Mouse (Mus musculus): Measurements from ENCODE around the gene Hba-x.

Gene Hba-x

GRCm38 (mm10) chr11:32276347-32276746 lies at the start of gene Hba-x:
Gene Hba-x (plus strand): TSS chr11:32276400.
- DNase-seq (ENCODE audit: low spot score in 2 of 2) = no peak

GRCm38 (mm10) chr11:32227041-32227440 lies 49.2 kb upstream of the Hba-x start:
- DNase-seq (ENCODE audit: low spot score in 2 of 2) = no peak

GRCm38 (mm10) chr11:32227555-32227954 lies 48.6 kb upstream of the Hba-x start:
- no peak for DNase-seq (ENCODE audit: low spot score in 2 of 2)

- no peak for DNase-seq (ENCODE audit: low spot score in 2 of 2)
These were observed 47.8 kb upstream of the Hba-x start for GRCm38 (mm10) chr11:32228292-32228845.

GRCm38 (mm10) chr11:32230220-32230619 lies 46.0 kb upstream of the Hba-x start:
- DNase-seq (ENCODE audit: low spot score in 2 of 2) = no peak

- no peak for DNase-seq (ENCODE audit: low spot score in 2 of 2)
These were observed 45.1 kb upstream of the Hba-x start for GRCm38 (mm10) chr11:32231125-32231524.

- no peak for DNase-seq (ENCODE audit: low spot score in 2 of 2)
These were observed 43.4 kb upstream of the Hba-x start for GRCm38 (mm10) chr11:32232848-32233247.

GRCm38 (mm10) chr11:32233895-32234294 lies 42.3 kb upstream of the Hba-x start:
- no peak for DNase-seq (ENCODE audit: low spot score in 2 of 2)

- DNase-seq (ENCODE audit: low spot score in 2 of 2) = no peak
These were observed 41.2 kb upstream of the Hba-x start for GRCm38 (mm10) chr11:32234816-32235485.

GRCm38 (mm10) chr11:32235646-32236045 lies 40.6 kb upstream of the Hba-x start:
- no peak for DNase-seq (ENCODE audit: low spot score in 2 of 2)

GRCm38 (mm10) chr11:32236132-32236531 lies 40.1 kb upstream of the Hba-x start:
- no peak for DNase-seq (ENCODE audit: low spot score in 2 of 2)

GRCm38 (mm10) chr11:32236712-32237410 lies 39.3 kb upstream of the Hba-x start:
- DNase-seq (ENCODE audit: low spot score in 2 of 2) = peak; percentile 38 to 59

- DNase-seq (ENCODE audit: low spot score in 2 of 2) = no peak
These were observed 38.8 kb upstream of the Hba-x start for GRCm38 (mm10) chr11:32237411-32237795.

GRCm38 (mm10) chr11:32238093-32238860 lies 37.9 kb upstream of the Hba-x start:
- DNase-seq (ENCODE audit: low spot score in 2 of 2) = peak; percentile 76 to 79

GRCm38 (mm10) chr11:32241391-32241790 lies 34.8 kb upstream of the Hba-x start:
- no peak for DNase-seq (ENCODE audit: low spot score in 2 of 2)

- DNase-seq (ENCODE audit: low spot score in 2 of 2) = no peak
These were observed 34.0 kb upstream of the Hba-x start for GRCm38 (mm10) chr11:32242209-32242608.

GRCm38 (mm10) chr11:32243205-32243955 lies 32.8 kb upstream of the Hba-x start:
- DNase-seq (ENCODE audit: low spot score in 2 of 2) = no peak

GRCm38 (mm10) chr11:32244064-32244463 lies 32.1 kb upstream of the Hba-x start:
- DNase-seq (ENCODE audit: low spot score in 2 of 2) = no peak

GRCm38 (mm10) chr11:32244617-32245016 lies 31.6 kb upstream of the Hba-x start:
- no peak for DNase-seq (ENCODE audit: low spot score in 2 of 2)

- peak; percentile 60 to 67 for DNase-seq (ENCODE audit: low spot score in 2 of 2)
These were observed 30.6 kb upstream of the Hba-x start for GRCm38 (mm10) chr11:32245614-32246013.

GRCm38 (mm10) chr11:32247068-32247467 lies 29.1 kb upstream of the Hba-x start:
- DNase-seq (ENCODE audit: low spot score in 2 of 2) = peak; percentile 39 to 55

GRCm38 (mm10) chr11:32248350-32248749 lies 27.9 kb upstream of the Hba-x start:
- DNase-seq (ENCODE audit: low spot score in 2 of 2) = no peak

Measured in spleen, postnatal 14 days (tissue).